Mouse (Mus musculus): ENCODE measurements around the gene Spaca1. TPM values are rescaled to one million over a fixed set of nuclear protein-coding genes. Genes with fewer than 3 reads are reported as not detected.

The Spaca1 gene
- polyA plus RNA-seq, 2 experiments, result 1.6 to 3.0 TPM

- DNase-seq (ENCODE audit: low spot score) (no peak), ATAC-seq (ENCODE audit: low FRiP score, low read depth) (no peak)
- Histone ChIP-seq H3K27ac (replicated peaks; ENCODE audit: low read depth, low read length) (no peak overlapping the region), H3K9me3 (ENCODE audit: control insufficient read depth, low read length) (no peaks in the 10 kb centered on the region), H3K4me2 (replicated peaks; ENCODE audit: low read depth, low read length, severe bottlenecking) (no peak overlapping the region), H3K36me3 (ENCODE audit: control insufficient read depth, insufficient read depth, low read length) (no peaks in the 10 kb centered on the region), H3K27me3 (ENCODE audit: control insufficient read depth, insufficient read depth, low read length) (no peaks in the 10 kb centered on the region), H3K9ac (ENCODE audit: low read depth, low read length, severe bottlenecking) (no peak overlapping the region), H3K4me3 (replicated peaks; ENCODE audit: low read length) (no peak overlapping the region), H3K4me1 (ENCODE audit: control insufficient read depth, insufficient read depth, low read length) (no peaks in the 10 kb centered on the region)
- 85% methylated on average over 2 of the region's 2 CpGs for WGBS
- no peak for TF ChIP-seq POLR2A (IDR thresholded peaks at IDR 0.05; ENCODE audit: borderline replicate concordance, extremely low read depth, insufficient read depth, insufficient read length)
These were observed 23.2 kb downstream of the Spaca1 start for GRCm38 (mm10) chr4:34026771-34027170.

DNA sequence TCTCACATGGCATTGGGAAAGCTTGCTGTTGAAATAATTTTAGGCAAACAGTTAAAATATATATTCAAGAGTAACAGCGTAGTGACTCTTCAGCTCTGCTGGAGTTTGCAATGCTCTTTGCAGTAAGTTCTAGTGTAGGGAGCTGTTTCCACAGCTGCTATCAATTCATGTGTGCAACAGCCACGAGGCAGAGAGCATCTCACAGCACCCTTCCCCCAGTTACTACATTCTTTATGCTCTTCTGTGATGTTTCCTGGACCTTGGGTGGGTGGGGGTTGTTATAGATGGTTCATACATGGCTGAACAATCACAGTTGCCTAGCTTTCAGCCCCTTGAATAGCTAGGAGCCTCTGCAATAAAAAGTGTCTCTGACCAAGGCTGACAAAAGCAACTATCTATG lies 28.5 kb downstream of the Spaca1 start:
- no peaks in the 10 kb centered on the region for H3K27me3 ChIP-seq (ENCODE audit: control insufficient read depth, insufficient read depth, low read length)
- H3K9ac ChIP-seq (ENCODE audit: low read depth, low read length, severe bottlenecking), result no peak overlapping the region
- ATAC-seq (ENCODE audit: low FRiP score, low read depth) (no peak), DNase-seq (ENCODE audit: low spot score) (no peak)
- TF ChIP-seq POLR2A (IDR thresholded peaks at IDR 0.05; ENCODE audit: borderline replicate concordance, extremely low read depth, insufficient read depth, insufficient read length), result no peak
- no peak overlapping the region for H3K4me2 ChIP-seq (replicated peaks; ENCODE audit: low read depth, low read length, severe bottlenecking)
- no peak overlapping the region for H3K4me3 ChIP-seq (replicated peaks; ENCODE audit: low read length)
- no peaks in the 10 kb centered on the region for H3K9me3 ChIP-seq (ENCODE audit: control insufficient read depth, low read length)
- 41% methylated on average over 2 of the region's 2 CpGs for WGBS
- H3K27ac ChIP-seq (replicated peaks; ENCODE audit: low read depth, low read length), result no peak overlapping the region
- no peaks in the 10 kb centered on the region for H3K36me3 ChIP-seq (ENCODE audit: control insufficient read depth, insufficient read depth, low read length)
- H3K4me1 ChIP-seq (ENCODE audit: control insufficient read depth, insufficient read depth, low read length), result no peaks in the 10 kb centered on the region

- Histone ChIP-seq H3K36me3 (ENCODE audit: control insufficient read depth, insufficient read depth, low read length) (no peaks in the 10 kb centered on the region), H3K4me2 (replicated peaks; ENCODE audit: low read depth, low read length, severe bottlenecking) (no peak overlapping the region), H3K27me3 (ENCODE audit: control insufficient read depth, insufficient read depth, low read length) (no peaks in the 10 kb centered on the region), H3K4me1 (ENCODE audit: control insufficient read depth, insufficient read depth, low read length) (no peaks in the 10 kb centered on the region), H3K9me3 (ENCODE audit: control insufficient read depth, low read length) (no peaks in the 10 kb centered on the region), H3K27ac (replicated peaks; ENCODE audit: low read depth, low read length) (no peak overlapping the region), H3K4me3 (replicated peaks; ENCODE audit: low read length) (no peak overlapping the region), H3K9ac (ENCODE audit: low read depth, low read length, severe bottlenecking) (no peak overlapping the region)
- DNase-seq (ENCODE audit: low spot score), result no peak
- TF ChIP-seq POLR2A (IDR thresholded peaks at IDR 0.05; ENCODE audit: borderline replicate concordance, extremely low read depth, insufficient read depth, insufficient read length), result no peak
- ATAC-seq (ENCODE audit: low FRiP score, low read depth), result no peak
These were observed 53.6 kb downstream of the Spaca1 start for GRCm38 (mm10) chr4:33996382-33996781.

DNA sequence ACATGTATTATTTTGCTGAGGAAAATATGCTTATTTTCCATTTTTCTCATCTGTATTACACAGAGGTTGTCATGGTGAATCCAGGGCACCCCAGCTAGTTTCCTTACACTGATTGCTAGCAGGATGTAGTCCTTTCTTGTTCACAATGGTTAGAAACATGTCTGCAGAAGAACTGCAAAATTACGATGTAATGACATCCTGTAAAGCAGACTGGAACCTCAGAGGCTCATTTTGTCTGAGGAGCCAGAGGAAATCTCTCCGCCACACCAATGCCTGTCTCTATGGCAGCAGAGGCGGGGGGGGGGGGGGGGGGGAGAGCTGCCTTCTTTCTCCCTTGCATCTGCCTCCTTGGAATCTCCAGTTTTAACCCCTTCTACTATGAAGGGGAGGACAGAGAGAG lies 57.3 kb downstream of the Spaca1 start:
- H3K9ac ChIP-seq (ENCODE audit: low read depth, low read length, severe bottlenecking), result no peak overlapping the region
- H3K27ac ChIP-seq (replicated peaks; ENCODE audit: low read depth, low read length), result no peak overlapping the region
- no peak for ATAC-seq (ENCODE audit: low FRiP score, low read depth)
- no peaks in the 10 kb centered on the region for H3K4me1 ChIP-seq (ENCODE audit: control insufficient read depth, insufficient read depth, low read length)
- TF ChIP-seq POLR2A (IDR thresholded peaks at IDR 0.05; ENCODE audit: borderline replicate concordance, extremely low read depth, insufficient read depth, insufficient read length), result no peak
- no peaks in the 10 kb centered on the region for H3K9me3 ChIP-seq (ENCODE audit: control insufficient read depth, low read length)
- 41% methylated on average over 3 of the region's 3 CpGs for WGBS
- H3K36me3 ChIP-seq (ENCODE audit: control insufficient read depth, insufficient read depth, low read length), result no peaks in the 10 kb centered on the region
- no peaks in the 10 kb centered on the region for H3K27me3 ChIP-seq (ENCODE audit: control insufficient read depth, insufficient read depth, low read length)
- no peak overlapping the region for H3K4me3 ChIP-seq (replicated peaks; ENCODE audit: low read length)
- no peak overlapping the region for H3K4me2 ChIP-seq (replicated peaks; ENCODE audit: low read depth, low read length, severe bottlenecking)
- DNase-seq (ENCODE audit: low spot score), result no peak

DNA sequence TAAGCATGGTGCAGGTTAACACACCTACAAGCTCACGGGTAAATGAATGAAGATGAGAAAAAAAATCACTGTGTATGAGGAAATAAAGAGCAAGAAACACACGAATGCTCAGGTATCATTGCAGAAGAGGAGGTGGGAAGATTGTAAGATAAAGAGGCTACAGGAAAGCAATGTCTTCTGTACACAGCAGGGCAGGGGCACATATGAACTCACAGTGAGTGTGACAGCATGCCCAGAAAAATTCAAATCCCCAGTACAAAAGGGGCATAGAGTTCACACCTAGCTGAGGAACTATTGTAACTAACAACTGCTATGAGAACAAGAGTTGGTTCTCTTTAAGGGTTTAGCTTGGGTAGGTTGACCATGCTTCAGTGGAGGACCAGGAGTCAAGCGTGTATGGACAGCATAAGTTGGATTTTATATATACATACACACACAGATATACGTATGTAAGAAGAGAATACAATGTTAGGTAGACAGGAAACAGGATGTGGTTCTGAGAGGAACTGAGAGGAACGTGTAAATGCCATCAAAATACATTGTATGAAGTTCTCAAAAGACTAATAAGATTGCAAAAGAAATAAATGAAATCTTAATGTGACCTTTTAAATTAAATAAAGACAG lies 61.4 kb downstream of the Spaca1 start:
- 82% methylated on average over 5 of the region's 5 CpGs for WGBS
- H3K36me3 ChIP-seq (ENCODE audit: control insufficient read depth, insufficient read depth, low read length), result no peaks in the 10 kb centered on the region
- H3K4me1 ChIP-seq (ENCODE audit: control insufficient read depth, insufficient read depth, low read length), result no peaks in the 10 kb centered on the region
- no peak for TF ChIP-seq POLR2A (IDR thresholded peaks at IDR 0.05; ENCODE audit: borderline replicate concordance, extremely low read depth, insufficient read depth, insufficient read length)
- no peak for DNase-seq (ENCODE audit: low spot score)
- no peaks in the 10 kb centered on the region for H3K9me3 ChIP-seq (ENCODE audit: control insufficient read depth, low read length)
- no peak overlapping the region for H3K9ac ChIP-seq (ENCODE audit: low read depth, low read length, severe bottlenecking)
- no peak overlapping the region for H3K4me3 ChIP-seq (replicated peaks; ENCODE audit: low read length)
- no peak for ATAC-seq (ENCODE audit: low FRiP score, low read depth)
- H3K27ac ChIP-seq (replicated peaks; ENCODE audit: low read depth, low read length), result no peak overlapping the region
- no peaks in the 10 kb centered on the region for H3K27me3 ChIP-seq (ENCODE audit: control insufficient read depth, insufficient read depth, low read length)
- H3K4me2 ChIP-seq (replicated peaks; ENCODE audit: low read depth, low read length, severe bottlenecking), result no peak overlapping the region

Other genes starting within 250 kb of the Spaca1 start
- gene Cnr1, start 125.6 kb downstream of the Spaca1 start, polyA plus RNA-seq (2012; rRNA removed), result 5.3 and 5.7 TPM in 2 replicates
- 3.4 and 4.2 TPM in 2 replicates for gene Cnr1, start 125.6 kb downstream of the Spaca1 start, polyA plus RNA-seq (2014; fragmentation: Nextera tagmentation; extraction: Ambion mirVana)